Mouse (Mus musculus): ENCODE measurements around the gene Pcbd2. TPM values are rescaled to one million over a fixed set of nuclear protein-coding genes. Genes with fewer than 3 reads are reported as not detected.

The Pcbd2 gene
- polyA plus RNA-seq, 1 experiment from 2014 or later = 44.5 TPM

DNA sequence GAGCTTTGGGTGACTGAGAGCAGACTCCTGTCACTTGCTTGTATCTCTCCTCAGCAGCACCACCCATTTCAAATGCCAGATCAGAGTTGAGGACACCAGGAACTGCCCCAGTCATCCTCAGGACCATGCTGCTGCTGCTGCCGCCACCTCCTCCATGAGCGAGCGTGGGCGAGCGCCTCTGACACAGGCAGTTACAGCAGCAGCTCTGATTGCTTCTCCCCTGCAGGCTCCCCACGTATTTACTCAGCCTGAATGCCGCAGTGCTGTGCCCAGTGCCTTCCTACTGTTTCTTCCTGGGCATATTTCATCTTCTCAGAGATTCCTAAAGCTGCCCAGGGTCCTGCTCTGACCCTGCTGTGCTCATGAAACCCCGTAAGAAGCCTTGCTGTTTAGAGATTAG is 15.1 kb downstream of the Pcbd2 start:
- no peak for ATAC-seq (ENCODE audit: insufficient number of reproducible peaks, low FRiP score, low TSS enrichment, low read depth)
- WGBS = 65% methylated on average over 8 of the region's 8 CpGs

DNA sequence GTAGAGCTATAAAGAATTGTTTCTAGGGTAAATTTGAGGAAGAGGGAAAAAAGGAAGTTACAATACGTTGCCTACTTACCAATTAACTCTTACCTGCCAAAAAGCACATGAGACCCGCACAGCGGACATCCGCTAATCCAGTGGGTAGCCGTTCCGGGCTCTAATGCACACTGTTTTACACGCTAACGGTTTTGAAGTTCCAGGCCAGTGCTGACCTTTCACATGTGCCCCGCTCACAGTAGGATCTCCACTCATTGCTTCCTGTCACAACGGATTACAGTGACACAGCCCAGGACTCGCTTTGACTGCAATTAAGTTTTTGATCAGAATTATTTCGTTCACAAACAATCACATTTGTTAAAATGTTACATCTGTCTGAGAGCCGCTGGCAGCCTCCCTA is 27.2 kb downstream of the Pcbd2 start:
- H3K4me2 ChIP-seq = no peak overlapping the region
- no peak overlapping the region for H3K27ac ChIP-seq
- H3K4me3 ChIP-seq = no peak overlapping the region
- ATAC-seq (ENCODE audit: insufficient number of reproducible peaks, low FRiP score, low TSS enrichment, low read depth) = no peak
- no peaks in the 10 kb centered on the region for H3K36me3 ChIP-seq
- H3K9me3 ChIP-seq = no peaks in the 10 kb centered on the region
- WGBS = 46% methylated on average over 13 of the region's 13 CpGs
- H3K4me1 ChIP-seq = peaks cover 18% of the 10 kb centered on the region
- no peak overlapping the region for H3K9ac ChIP-seq
- H3K27me3 ChIP-seq = no peaks in the 10 kb centered on the region

More for the DNA sequence above, 15.1 kb downstream of the Pcbd2 start:
- Histone ChIP-seq H3K27me3 (no peaks in the 10 kb centered on the region), H3K4me1 (0 out of 2 replicates have a peak, but pooled peaks cover 4% of the 10 kb centered on the region), H3K9ac (no peak overlapping the region), H3K36me3 (no peaks in the 10 kb centered on the region), H3K27ac (no peak overlapping the region), H3K4me3 (no peak overlapping the region), H3K9me3 (no peaks in the 10 kb centered on the region), H3K4me2 (no peak overlapping the region)

DNA sequence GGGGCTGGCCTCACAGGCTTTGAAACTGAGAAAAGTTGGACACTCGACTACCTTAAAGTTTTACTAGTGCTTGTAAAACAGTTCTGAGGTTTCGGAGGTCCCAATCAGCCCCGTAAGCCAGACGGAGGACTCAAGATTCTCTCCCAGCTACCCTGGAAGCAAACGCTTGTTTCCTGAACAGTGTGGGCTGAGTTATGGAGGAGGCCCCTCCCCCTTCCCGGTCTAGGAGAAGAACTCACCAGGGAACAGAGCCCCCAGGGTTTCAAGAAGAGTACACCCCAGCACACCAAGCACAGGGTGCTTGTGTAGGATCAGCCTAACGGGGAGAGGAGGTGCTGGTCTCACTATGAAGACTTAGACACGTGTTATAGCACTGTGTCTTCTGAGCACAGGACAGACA is 29.6 kb downstream of the Pcbd2 start:
- Histone ChIP-seq H3K27me3 (no peaks in the 10 kb centered on the region), H3K4me2 (peak overlapping the region; percentile 34), H3K9ac (no peak overlapping the region), H3K36me3 (no peaks in the 10 kb centered on the region), H3K4me1 (peaks cover 17% of the 10 kb centered on the region), H3K4me3 (peak overlapping the region; percentile 19), H3K9me3 (no peaks in the 10 kb centered on the region), H3K27ac (peak overlapping the region; percentile 24; the same call in 1 of the 2 replicates)
- ATAC-seq (ENCODE audit: insufficient number of reproducible peaks, low FRiP score, low TSS enrichment, low read depth) = peak; percentile 24; the same call in 1 of the 2 replicates
- 13% methylated on average over 8 of the region's 8 CpGs for WGBS

DNA sequence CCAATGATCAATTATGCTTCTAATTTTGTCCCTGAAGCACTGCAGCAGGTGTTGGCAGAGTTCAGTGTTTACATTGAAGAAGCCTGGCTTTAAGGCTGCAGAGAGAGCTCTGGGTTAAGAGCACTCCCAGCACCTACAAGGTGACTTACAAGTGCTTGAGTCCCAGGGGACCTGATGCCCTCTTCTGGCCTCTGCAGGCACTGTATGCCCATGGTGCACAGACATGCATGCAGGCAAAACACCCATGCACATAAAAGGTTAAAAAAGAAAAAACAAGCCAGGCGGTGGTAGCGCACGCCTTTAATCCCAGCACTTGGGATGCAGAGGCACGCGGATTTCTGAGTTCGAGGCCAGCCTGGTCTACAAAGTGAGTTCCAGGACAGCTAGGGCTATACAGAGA is 30.5 kb downstream of the Pcbd2 start:
- Histone ChIP-seq H3K4me2 (no peak overlapping the region), H3K4me1 (peaks cover 17% of the 10 kb centered on the region), H3K9me3 (no peaks in the 10 kb centered on the region), H3K27me3 (no peaks in the 10 kb centered on the region), H3K36me3 (no peaks in the 10 kb centered on the region), H3K9ac (no peak overlapping the region), H3K4me3 (no peak overlapping the region), H3K27ac (no peak overlapping the region)
- 84% methylated on average over 6 of the region's 6 CpGs for WGBS
- no peak for ATAC-seq (ENCODE audit: insufficient number of reproducible peaks, low FRiP score, low TSS enrichment, low read depth)

DNA sequence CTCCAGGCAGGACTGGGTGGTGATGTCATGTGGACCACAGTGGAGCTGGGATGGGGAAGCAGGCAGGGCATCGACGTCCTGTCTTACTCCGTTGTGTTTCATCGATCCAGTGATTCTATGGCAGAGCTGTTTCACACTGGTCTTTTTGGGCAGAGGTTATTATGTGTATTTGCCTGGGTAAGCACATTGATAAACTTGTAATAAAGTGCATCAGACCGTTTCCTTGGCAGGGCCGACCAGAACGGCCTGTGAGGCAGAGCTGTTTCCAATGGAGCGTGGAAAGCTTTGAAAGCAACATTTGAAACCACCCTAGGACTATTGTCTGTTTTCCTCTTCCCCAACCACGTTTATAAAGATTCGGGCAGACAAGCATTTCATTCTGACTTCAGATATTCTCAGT is 33.4 kb downstream of the Pcbd2 start:
- no peak overlapping the region for H3K4me2 ChIP-seq
- no peaks in the 10 kb centered on the region for H3K27me3 ChIP-seq
- H3K4me3 ChIP-seq = no peak overlapping the region
- no peaks in the 10 kb centered on the region for H3K36me3 ChIP-seq
- no peaks in the 10 kb centered on the region for H3K9me3 ChIP-seq
- WGBS = 45% methylated on average over 10 of the region's 10 CpGs
- no peak for ATAC-seq (ENCODE audit: insufficient number of reproducible peaks, low FRiP score, low TSS enrichment, low read depth)
- H3K4me1 ChIP-seq = peaks cover 12% of the 10 kb centered on the region
- no peak overlapping the region for H3K9ac ChIP-seq
- no peak overlapping the region for H3K27ac ChIP-seq

DNA sequence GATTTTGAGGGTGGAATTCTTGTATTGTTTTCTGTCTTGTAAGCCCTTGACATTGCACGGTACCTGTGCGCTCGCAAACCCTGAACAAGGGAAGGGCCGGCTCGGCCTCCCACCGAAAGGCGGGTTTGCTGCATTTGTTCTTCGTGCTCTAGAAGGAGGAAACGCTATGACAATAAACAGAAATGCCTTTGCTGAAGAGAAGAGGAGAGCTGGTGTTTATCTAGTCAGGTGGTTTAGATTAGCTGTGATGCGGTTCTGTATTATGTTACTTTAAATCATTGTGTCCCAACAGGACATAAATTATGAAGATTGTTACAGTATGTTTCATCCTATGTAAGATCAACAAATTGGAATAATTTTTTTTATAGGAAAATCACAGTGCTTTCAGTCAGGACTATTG is 34.3 kb downstream of the Pcbd2 start:
- no peak overlapping the region for H3K4me3 ChIP-seq
- H3K9ac ChIP-seq = no peak overlapping the region
- WGBS = 61% methylated on average over 10 of the region's 10 CpGs
- no peaks in the 10 kb centered on the region for H3K9me3 ChIP-seq
- no peaks in the 10 kb centered on the region for H3K36me3 ChIP-seq
- H3K4me2 ChIP-seq = no peak overlapping the region
- H3K4me1 ChIP-seq = peaks cover 11% of the 10 kb centered on the region
- ATAC-seq (ENCODE audit: insufficient number of reproducible peaks, low FRiP score, low TSS enrichment, low read depth) = no peak
- no peaks in the 10 kb centered on the region for H3K27me3 ChIP-seq
- no peak overlapping the region for H3K27ac ChIP-seq

DNA sequence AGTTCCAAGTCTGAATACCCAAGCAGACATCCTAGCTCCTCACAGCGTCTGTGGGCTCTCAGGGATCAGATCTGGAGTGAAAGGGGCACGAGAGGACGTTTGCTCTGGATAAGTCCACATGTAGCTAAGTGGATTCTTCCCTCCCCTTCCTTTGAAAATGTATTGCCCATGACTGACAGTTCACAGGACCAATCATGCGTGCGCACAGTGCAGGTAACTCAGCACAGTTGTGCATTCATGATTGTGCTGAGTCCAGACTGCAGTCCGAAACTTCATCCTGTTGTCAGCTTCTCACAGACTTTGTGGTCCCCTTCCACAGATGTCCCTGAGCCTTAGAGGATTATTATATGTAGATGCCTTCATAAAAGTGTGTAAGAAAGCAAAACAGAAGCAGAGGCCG is 47.2 kb downstream of the Pcbd2 start:
- no peak overlapping the region for H3K27ac ChIP-seq
- 77% methylated on average over 7 of the region's 7 CpGs for WGBS

DNA sequence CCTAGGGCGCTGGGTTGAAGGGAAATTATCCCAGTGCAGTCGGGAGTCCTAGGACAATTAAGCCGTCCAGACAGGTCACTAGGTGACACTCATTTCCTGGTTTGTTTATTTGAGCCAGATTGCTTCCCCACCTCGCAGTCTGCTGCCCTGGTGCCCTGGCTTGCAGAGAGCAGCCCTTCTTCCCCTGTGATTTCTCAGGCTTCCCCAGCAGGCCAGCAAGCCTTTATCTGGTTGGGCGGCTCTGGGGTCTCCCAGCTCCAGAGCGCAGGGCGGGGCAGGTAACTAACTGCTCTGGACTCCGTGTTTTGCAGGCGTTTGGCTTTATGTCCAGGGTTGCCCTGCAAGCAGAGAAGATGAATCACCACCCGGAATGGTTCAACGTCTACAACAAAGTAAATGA is 47.9 kb downstream of the Pcbd2 start:
- H3K27ac ChIP-seq = no peak overlapping the region
- no peak overlapping the region for H3K4me3 ChIP-seq
- H3K9me3 ChIP-seq = no peaks in the 10 kb centered on the region
- no peak for ATAC-seq (ENCODE audit: insufficient number of reproducible peaks, low FRiP score, low TSS enrichment, low read depth)
- 25% methylated on average over 11 of the region's 11 CpGs for WGBS
- peaks cover 5% of the 10 kb centered on the region; the same call in 1 of the 2 replicates for H3K4me1 ChIP-seq
- H3K27me3 ChIP-seq = no peaks in the 10 kb centered on the region
- no peak overlapping the region for H3K9ac ChIP-seq
- no peak overlapping the region for H3K4me2 ChIP-seq
- H3K36me3 ChIP-seq = no peaks in the 10 kb centered on the region

More for the DNA sequence above, 47.2 kb downstream of the Pcbd2 start:
- Histone ChIP-seq H3K9me3 (no peaks in the 10 kb centered on the region), H3K36me3 (no peaks in the 10 kb centered on the region), H3K9ac (no peak overlapping the region), H3K4me2 (no peak overlapping the region), H3K4me3 (no peak overlapping the region), H3K4me1 (peaks cover 5% of the 10 kb centered on the region; the same call in 1 of the 2 replicates), H3K27me3 (no peaks in the 10 kb centered on the region)
- no peak for ATAC-seq (ENCODE audit: insufficient number of reproducible peaks, low FRiP score, low TSS enrichment, low read depth)

DNA sequence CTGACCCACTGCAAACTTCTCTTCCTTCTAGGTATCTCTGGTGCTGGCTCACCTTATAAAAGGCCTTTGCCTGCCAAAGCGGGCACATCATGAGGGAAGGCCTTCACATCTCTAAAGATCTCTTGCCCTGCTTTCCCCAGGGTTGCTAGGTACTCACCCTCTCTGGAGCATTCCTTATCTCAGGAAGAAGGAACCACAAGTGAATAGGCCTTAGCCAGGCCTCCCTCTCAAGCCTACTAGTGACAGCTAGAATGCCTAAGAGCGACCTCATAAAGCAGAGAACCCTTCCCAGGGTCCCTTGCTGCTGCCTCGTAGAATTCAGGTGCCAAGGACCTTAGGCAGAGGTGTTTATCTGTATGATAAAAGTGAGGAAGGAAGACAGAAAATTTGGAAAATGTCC is 57.1 kb downstream of the Pcbd2 start, which contains the start of gene Catsper3:
Gene Catsper3, plus strand, starts transcription at position 301 of the 400 bp plus-strand sequence.
- WGBS = 79% methylated on average over 3 of the region's 3 CpGs
- H3K4me2 ChIP-seq = no peak within 1 kb of the TSS
- H3K9me3 ChIP-seq = no peaks in the 10 kb centered on the region
- H3K4me1 ChIP-seq = no peaks in the 10 kb centered on the region
- no peak within 1 kb of the TSS for H3K9ac ChIP-seq
- ATAC-seq (ENCODE audit: insufficient number of reproducible peaks, low FRiP score, low TSS enrichment, low read depth) = no peak
- H3K27ac ChIP-seq = no peak within 1 kb of the TSS
- H3K27me3 ChIP-seq = no peaks in the 10 kb centered on the region
- no peak within 1 kb of the TSS for H3K4me3 ChIP-seq
- H3K36me3 ChIP-seq = no peaks in the 10 kb centered on the region

DNA sequence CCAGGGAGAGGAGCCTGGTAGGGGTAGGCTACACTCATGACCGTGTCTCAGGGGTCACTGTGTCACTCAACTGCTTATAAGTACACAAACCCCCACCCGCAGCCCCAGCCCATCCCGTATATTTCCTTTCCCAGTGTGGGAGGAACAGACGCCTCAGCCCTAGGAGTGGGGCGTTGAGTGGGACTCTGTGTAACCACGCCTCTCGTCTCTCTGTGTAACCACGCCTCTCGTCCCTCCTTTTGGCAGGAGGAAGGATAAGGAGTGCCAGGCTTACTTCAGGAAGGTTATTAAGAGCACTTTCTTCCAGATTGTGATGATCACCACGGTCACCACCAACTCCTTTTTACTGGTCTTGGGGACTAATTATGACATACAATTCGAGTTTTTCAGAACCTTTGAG is 59.0 kb downstream of the Pcbd2 start:
- H3K4me2 ChIP-seq = no peak overlapping the region
- no peaks in the 10 kb centered on the region for H3K4me1 ChIP-seq
- H3K27ac ChIP-seq = no peak overlapping the region
- H3K9me3 ChIP-seq = no peaks in the 10 kb centered on the region
- no peak for ATAC-seq (ENCODE audit: insufficient number of reproducible peaks, low FRiP score, low TSS enrichment, low read depth)
- H3K36me3 ChIP-seq = no peaks in the 10 kb centered on the region
- no peak overlapping the region for H3K4me3 ChIP-seq
- WGBS = 65% methylated on average over 11 of the region's 11 CpGs
- H3K27me3 ChIP-seq = no peaks in the 10 kb centered on the region
- H3K9ac ChIP-seq = no peak overlapping the region

DNA sequence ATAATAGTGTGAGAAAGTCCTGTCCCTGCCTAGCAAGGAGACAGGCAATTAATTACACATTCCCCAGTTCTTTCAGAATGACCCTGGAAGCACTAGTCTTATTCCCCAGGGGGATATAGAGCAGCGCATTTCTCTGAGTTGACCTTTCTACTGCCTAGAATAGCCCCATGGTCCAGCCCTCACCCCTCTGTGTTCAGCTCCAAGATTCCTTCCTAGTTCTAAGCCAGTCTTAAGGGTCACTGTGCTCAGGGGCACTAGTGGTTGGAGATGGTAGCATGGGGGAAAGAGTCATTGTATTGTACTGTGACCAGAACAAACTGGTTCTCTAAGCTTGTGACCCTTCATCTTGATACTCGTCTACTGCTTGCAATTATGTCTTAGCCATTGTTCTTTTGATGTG is 74.1 kb downstream of the Pcbd2 start:
- no peak for ATAC-seq (ENCODE audit: insufficient number of reproducible peaks, low FRiP score, low TSS enrichment, low read depth)
- Histone ChIP-seq H3K4me2 (no peak overlapping the region), H3K9me3 (no peaks in the 10 kb centered on the region; the same call in 1 of the 2 replicates), H3K36me3 (no peaks in the 10 kb centered on the region), H3K9ac (no peak overlapping the region), H3K4me1 (no peaks in the 10 kb centered on the region), H3K27ac (no peak overlapping the region), H3K27me3 (no peaks in the 10 kb centered on the region), H3K4me3 (no peak overlapping the region)
- 71% methylated on average over 2 of the region's 2 CpGs for WGBS

DNA sequence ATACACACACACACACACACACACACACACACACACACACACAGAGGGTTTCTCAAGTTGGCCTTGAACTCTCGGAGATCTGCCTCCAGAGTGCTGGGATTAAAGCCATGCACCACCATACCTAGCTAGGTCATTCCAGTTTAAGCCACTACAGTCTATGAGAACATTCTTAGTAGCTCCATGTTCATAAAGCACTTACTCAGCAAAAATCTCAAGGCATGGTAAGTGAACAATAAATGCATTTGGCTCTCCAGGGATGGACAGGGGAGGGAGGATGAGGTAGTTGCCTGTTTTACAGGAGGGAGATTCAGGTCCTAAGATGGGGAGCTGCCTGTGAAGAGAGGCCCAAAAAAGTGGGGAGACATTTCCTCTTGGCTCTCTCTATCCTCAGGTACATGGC is 76.8 kb downstream of the Pcbd2 start:
- H3K4me3 ChIP-seq = no peak overlapping the region
- 100% methylated on average over 1 of the region's 1 CpGs for WGBS
- H3K9me3 ChIP-seq = no peaks in the 10 kb centered on the region; the same call in 1 of the 2 replicates
- no peaks in the 10 kb centered on the region for H3K27me3 ChIP-seq
- no peak for ATAC-seq (ENCODE audit: insufficient number of reproducible peaks, low FRiP score, low TSS enrichment, low read depth)
- no peaks in the 10 kb centered on the region for H3K36me3 ChIP-seq
- no peak overlapping the region for H3K9ac ChIP-seq
- H3K27ac ChIP-seq = no peak overlapping the region
- no peak overlapping the region for H3K4me2 ChIP-seq
- H3K4me1 ChIP-seq = no peaks in the 10 kb centered on the region

DNA sequence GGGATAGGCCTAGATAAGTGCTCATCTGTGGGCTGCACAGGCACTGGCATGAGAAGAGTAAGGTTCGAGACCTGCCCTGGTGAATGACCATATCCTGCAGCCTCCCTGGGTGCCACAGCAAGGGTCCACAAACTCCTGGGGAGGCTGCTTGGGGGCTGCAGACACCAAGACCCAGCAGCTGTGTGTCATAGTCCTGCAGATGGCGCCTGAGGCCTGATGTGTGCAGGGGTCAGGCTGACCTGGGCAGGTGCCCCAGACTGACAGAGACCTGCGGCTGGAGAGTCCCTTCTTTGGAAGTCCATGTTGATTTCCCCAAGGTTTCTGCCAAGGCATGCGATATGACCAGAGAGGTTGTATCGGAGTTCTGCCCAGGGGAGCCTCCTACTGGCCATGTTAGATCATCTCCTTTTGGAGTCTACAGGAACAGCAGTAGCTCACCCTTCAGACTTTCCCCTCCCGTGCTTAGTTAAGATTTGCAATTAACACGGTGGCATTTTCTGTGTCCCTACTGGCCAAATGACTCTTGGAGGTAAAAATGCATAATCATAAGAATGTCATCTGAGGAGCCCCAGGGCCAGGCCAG is 82.0 kb downstream of the Pcbd2 start:
- Histone ChIP-seq H3K4me2 (no peak overlapping the region), H3K4me1 (peaks cover 13% of the 10 kb centered on the region; the same call in 1 of the 2 replicates), H3K27me3 (no peaks in the 10 kb centered on the region), H3K9me3 (no peaks in the 10 kb centered on the region), H3K4me3 (no peak overlapping the region), H3K9ac (no peak overlapping the region), H3K27ac (no peak overlapping the region), H3K36me3 (no peaks in the 10 kb centered on the region)
- WGBS = 72% methylated on average over 7 of the region's 7 CpGs
- no peak for ATAC-seq (ENCODE audit: insufficient number of reproducible peaks, low FRiP score, low TSS enrichment, low read depth)

Measured in limb, embryonic 15.5 days (tissue).